Mouse (Mus musculus): ENCODE data around the gene Cyb5rl.

Gene Cyb5rl

DNA sequence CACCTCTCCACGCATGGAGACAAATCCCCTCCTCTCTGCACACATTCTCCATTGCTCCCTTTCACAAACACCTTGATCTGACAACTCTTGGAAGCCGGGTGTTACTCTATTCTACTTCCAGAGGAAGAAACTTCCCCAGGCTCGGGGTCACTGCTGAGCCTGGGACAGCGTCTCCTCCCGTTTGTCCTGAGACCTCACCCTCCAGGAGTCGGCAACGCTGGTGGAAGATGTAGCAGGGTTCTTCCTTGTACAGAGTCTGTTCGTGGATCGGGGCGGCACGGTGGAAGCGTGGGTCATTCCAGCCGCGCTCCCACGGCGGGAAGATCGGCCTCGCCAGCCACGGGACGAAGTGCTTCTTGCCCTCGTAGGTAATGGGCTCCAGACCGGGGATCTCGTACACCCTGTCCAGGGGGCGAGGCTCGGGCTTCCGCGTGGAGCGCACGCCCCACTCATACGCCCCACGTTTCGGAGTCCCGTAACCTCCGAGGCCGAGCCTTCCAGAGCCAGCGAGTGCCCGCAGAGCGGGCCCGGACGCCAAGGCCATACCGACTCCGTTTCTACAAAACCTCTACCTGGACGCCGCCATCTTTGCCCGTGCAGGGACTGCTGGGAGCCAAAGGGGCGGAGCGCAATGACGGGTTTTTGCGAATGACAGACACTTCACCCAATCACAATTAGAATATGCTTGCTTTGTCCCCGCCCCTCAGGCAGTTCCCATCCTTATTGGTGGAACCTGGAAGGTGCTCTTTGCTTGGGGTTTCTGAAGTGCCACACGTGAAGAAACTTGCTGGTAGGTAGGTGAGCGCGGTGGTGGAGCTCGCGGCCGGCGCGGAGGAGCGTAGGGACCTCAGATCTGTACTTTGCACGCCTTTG is at the start of gene Cyb5rl, which contains the start of gene Mrpl37:
Gene Cyb5rl, plus strand, starts transcription at position 737 of the 873 bp plus-strand sequence.
Gene Mrpl37, minus strand, starts transcription at position 617 of the 873 bp plus-strand sequence.
- peak; percentile 96 for DNase-seq

DNA sequence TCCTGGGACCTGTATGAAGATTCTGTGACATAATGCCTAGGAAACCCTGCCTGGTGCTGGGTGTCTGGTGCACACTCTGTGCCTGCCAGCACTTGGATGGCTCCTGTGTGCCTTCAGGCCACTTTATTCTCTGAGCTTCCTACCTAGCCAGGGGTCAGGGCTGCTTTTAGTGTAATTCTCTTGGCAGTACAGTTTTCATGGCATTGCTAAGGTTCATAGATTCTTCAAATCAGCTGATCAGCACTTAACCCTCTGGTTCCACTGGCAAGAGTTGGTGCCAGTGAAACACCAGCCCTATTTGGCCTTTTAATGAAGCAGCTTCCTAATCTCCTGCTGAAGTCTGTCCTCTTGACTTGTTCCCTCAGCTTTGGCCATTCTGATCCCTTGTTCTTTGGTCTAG is 49.5 kb upstream of the Cyb5rl start:
- no peak for DNase-seq

DNA sequence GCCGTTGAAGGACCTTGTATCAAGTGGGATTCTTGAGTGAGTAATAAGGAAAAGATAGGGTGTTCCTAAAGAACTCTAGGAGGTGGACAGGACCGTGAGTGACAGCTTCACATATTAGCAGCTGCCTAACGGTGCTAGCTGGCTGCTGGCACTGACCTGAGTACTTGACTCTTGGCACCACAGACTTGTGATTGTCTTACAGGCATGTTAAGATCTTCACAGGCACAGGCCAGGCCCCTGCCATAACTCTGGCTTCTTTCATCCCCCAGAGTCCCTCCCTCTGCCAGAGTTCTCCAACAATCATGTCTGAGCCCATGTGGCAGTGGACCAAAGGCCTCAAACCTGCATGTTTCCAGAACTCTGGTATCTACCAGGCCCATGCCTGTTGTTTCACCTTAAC is 48.3 kb upstream of the Cyb5rl start:
- no peak for DNase-seq

DNA sequence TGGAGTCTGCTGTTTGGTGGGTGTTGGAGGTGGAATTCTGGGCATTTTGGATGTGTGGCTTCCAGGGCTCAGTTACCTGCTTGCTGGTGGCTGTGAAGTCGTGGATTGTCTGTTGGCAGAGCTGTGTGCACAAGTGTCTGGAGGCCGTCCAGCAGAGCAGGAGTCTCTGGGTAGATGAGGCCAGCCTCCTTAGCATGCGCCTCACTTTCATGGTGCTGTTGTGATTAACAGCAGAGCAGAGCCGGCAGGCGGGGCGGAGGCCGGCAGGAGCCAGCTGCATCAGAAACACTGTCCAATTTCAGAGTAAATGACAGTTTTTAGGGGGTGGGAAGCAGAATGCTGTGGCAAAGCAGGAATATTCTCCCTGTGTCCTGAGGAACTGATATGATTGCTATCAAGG is 47.8 kb upstream of the Cyb5rl start:
- DNase-seq = no peak

DNA sequence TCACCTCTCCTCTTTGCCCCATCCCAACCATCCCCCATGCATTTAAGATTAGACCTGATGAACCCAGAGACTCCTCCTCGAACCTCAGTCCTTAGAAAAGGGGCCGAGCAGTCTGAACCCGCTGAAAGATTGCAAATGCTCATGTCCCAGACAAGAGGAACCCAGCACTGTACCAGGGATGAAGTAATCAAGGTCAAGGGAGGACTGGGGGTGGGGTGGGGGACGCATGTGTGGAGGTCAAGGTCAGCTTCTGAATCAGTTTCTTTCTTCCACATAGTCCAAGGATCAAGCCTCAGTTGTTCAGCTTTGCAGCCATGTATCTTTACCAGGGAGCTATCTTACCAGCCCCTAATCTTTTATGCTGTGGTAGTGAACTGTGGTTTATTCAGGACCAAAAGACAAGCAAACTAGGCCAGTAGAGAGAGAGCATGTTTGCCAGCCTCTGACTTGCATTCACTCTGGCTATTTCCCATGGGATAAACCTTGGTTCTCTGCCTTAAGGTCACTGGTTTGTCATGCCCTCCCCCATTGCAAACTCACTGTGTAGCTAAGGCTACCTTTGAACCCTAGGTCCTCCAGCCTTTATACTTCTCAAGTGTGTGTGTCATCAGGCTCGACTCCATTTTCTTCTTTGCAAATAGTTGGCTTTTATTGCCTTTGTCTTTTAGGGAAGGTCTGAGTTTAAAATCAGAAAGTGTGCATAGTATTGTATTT is 46.3 kb upstream of the Cyb5rl start:
- no peak for DNase-seq

DNA sequence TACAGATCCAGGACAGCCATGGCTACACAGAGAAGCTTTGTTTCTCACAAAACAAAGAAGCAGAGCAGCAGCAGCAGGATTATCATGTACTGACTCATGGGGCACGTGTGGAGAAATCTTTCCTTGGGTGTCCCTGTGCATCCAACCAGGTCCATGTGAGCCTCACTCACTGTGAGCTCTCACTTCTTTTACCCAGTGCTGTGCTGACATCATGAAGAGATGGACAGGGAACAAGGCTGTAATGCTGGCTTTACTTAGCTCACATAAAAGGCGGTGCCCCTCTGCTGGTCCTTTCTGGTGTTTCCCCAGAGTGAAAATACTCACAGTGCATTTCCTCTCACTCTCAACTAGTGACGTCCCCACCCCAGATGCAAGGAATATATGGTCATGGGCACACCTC is 45.3 kb upstream of the Cyb5rl start:
- no peak for DNase-seq

DNA sequence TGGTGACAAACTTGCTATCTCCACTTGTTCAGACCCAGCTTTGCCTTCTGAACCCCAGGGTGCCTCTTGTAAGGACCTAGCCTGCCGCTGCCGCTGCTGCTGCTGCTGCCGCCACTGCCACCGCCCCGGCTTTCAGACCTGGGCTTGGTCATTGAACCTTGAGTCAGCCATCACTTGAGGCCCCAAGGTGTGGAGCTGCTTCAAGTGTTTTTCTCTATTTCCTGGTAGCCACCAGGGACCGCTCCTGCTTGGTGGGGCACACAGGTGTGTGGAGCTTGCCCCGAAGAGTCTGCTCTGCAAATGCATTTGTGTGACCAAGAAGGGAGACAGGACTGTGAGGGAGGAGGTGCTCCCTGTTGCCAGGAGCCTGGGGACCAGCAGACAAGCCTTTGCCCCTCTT is 41.9 kb upstream of the Cyb5rl start:
- DNase-seq = no peak

DNA sequence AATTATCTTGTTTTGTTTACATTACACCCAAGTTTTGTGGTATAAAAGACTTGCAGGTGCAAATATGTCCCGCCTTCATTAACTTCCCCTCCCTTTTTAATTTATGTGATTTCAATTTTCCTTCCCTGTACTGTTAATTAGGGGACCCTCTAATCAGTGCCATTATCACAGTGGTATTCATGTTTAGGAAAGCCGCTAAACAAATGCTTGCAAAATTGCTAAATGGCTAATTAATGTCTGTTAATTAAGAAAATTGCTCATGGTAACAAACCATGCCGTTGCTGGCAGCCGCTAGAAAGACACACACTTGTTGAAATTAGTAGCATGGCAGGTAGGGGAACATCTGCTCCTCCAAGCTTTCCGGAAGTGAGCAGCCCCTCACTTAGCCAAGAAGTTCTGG is 41.4 kb upstream of the Cyb5rl start:
- no peak for DNase-seq

DNA sequence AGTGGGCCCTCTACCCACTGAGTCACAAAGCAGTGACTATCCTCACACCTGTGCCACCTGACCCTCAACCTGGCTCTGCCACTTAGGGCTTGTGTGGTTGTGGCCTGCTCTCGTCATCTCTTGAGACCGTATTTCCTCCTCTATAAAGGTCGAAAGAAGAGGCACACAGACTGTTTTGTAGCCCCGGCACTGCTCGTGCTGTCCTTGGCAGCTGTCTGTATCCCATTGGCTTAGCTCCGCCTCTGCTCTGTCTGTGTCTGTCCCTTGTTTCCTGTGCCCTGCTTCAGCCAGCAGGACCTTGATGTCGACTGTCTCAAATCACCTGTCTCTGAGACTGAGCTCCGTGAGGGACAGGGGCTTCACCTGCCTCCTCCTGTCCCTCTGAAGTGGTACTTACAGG is 40.3 kb upstream of the Cyb5rl start:
- no peak for DNase-seq

DNA sequence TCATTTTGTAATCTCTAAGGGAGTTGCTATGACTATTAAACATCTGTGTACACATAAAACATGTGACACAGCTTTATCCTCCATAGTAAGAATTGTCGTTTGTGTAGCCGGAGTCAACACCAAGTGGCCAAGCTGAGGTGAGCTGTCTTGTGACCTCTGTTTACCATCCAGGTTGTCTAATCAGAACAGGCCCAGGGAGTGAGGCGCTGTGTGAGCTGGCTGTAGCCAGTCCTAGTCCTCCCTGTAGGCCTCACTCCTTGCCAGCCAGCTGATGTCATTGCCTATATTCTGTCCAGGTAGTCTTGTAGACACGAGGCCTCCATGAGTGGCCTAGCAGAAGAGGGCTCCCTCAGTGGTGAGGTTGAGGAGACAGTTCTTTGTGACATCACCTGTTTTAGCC is 31.1 kb upstream of the Cyb5rl start:
- DNase-seq = no peak

DNA sequence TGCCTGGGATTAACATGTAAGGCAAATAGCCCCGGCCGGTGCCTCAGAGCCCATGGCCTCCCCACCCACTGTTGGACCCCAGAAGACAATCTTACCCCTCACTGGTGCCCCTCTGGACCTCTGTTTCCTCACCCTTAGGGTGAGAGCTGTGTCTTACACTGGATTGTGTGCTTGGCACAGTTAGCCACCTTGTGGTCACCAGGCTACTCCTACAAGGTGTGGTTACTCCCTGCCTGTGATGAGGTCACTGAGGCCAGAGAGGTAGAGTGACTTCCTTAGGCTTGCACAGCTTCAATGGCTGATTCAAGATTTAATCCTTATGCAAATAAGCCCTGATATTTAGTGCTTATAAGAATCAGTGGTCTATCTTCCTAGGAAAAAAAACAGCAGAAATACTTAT is 29.8 kb upstream of the Cyb5rl start:
- DNase-seq = no peak

DNA sequence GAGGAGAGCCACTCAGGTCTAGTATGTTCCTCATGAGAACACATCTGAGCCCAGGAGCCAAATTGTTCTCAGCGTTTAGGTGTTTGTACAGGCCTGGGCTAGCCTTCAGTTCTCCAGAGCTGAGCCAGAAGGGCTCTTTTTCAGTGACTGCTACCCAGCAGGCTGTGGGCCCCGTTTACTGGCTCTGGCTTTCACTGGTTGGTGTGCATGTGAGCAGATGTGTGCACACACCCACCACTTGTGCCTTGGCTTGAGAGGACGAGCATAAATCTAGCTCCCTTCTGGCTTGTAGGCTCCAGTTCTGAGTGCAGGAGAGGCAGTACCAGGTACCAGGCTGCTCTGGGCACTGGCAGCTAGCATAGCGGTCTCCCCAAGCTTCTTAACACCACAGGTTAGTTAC is 28.5 kb upstream of the Cyb5rl start:
- DNase-seq = no peak

DNA sequence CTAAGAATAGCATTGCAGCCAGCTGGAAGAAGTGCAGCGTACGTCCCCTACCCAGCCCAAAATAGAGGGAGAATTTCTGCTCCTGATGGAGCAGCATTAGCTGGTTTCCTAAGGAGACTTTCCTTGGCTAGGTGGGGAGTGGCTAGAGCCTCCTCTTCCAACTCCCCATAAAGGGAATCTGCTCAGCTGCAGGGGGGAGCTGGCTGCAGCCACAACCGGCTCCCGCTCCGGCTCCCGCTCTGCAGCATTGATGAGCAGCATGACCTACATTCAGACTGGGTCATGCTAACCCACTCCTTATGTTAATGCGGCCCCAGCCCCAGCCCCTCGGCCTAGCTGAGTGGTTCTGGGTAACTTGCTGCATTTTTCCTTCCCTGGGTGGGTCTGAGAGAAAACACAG is 27.5 kb upstream of the Cyb5rl start:
- DNase-seq = no peak

DNA sequence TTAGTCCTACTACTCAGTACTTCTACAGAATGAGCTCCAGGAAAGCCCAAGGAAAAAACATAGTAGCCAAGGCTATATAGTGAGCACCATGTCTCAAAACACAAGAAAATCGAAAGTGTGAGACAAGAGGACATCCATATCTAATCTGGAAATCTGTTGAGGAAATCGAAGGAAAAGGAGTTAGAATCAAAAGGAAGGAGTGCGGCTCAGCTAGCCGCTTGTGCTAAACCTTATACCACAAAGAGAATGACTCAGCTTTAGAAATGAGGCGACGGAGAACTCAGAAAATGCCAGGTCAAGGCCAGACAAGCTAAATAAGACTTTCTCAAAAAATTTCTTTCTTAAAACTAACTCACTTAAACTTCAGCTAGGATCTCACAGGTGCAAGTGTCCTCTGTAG is 24.5 kb upstream of the Cyb5rl start:
- no peak for DNase-seq

DNA sequence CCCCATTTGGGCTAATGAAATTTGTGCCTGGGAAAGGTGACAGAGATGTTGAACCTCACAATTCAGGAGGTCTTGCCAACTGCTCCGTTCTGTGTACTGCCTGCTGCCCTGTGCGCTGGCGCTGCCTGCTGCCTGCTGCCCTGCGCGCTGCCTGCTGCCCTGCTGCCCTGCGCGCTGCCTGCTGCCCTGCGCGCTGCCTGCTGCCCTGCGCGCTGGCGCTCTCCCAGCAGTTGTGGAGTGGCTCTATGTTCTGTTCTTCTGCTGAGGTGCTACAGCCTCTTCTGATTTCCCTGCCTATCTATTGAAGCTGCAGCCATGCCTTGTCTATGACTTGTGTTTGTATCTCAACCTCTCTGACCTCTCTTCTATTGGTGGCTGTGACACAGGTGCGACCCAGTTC is 21.6 kb upstream of the Cyb5rl start:
- no peak for DNase-seq

DNA sequence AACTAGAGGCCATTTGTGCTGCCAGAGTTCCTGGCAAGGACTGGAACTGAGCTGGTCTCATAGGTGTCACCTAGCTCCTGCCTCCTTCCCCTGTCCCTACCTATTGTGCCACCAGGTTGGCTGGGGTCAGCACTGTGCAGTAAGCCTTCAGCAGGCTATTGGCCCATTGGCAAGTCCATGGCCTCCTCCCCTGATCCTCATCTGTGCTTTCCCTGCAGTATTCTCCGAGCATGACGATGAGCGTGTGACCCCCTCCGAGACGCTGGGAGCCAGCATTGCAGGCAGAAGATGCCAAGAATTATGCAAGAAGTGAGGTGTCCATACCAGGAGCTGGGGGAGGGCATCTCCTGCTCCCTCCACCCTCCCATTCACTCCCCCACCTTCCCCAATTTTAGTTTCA is 19.0 kb upstream of the Cyb5rl start:
- no peak for DNase-seq

DNA sequence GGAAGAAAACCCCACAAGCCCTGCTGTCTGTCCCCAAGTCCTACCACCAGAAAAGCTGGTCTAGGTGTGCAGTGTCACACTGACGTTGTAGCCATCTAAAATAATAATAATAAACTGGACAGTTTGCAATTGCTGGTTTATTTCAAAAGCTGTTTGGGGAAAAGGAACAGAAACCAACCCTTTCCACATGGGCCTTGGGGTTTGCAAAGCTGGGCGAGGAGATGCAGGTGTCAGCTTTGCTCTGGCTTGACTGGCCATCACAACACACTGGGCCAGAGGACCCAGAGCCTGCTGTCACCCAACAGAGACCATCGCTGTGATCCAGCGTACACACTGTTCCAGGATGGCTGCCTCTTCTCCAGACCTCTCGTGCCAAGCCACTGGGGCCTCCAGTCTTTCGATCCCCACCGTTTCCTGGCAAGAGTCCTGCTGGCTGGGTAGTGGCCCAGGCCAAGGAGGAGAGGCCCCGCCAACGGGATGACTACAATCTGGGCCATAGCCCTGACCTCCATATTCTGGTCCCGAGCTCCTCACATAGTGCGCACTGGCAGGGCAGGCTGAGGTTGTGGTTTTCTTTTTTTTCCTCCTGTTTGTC is 18.1 kb upstream of the Cyb5rl start:
- no peak for DNase-seq

DNA sequence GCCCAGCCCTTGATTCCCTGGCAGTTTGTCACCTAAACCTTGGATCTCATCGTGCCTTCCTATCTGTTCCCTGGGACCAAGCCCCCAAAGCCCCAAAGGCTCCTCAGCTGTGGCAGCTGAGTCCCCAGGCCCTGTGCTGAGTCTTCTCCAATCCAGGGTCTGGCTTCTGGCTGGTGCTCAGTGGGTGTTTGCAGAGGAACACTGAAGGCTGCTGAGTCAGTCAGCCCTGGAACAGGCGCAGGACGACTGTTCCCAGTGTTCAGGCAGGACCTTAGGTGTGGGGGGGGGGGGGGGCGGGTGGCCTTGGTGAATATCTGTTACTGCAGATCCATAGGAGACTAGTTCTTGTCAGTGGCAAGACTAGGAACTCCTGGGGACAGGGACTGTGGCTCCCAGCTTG is 14.9 kb upstream of the Cyb5rl start:
- no peak for DNase-seq

DNA sequence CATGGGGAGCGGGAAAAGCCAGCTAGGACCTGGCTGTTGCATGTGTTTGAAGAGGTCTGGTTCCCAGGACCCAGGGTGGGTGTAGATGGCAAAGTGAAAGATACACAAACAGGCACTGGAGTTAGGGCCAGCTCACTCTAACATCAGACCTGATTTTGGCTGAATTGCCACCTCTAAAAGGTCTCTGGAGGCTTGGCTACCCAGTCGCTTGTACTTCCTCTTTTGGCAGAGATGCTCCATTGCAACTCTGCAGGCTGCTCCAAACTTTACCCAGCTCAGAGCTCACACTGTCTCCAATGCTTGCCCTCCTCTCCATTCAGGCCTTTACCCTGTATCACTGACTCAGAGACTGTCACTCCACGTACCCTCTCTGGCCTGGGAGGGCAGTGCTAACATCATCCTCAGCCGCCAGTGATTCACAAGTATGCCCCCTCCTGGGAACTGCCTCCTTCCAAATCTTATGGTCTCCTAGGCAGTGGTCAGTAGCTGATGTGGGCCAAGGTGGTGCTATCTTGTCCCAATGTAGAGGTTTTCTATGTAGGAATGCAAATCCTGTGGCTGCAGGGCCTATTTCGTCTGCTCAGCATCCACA is 13.7 kb upstream of the Cyb5rl start:
- no peak for DNase-seq

DNA sequence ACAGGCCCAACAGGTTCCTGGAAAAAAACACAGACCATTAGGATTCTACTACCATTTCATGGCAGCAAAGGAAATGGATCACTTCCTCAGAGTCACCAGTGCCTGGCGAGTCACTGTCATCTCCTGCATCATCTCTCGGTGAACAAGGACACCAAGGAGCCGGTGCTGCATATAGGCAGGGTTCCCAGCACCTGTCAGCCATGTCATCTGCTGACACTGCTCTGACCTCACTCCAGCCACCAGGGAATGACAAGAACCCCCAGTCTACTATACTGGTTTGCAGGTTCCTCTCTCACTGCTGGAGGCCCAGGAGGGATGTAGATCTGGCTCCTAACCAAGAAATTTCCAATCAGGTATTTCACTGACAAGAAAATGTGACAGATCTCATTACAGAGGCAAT is 10.7 kb upstream of the Cyb5rl start:
- DNase-seq = no peak

DNA sequence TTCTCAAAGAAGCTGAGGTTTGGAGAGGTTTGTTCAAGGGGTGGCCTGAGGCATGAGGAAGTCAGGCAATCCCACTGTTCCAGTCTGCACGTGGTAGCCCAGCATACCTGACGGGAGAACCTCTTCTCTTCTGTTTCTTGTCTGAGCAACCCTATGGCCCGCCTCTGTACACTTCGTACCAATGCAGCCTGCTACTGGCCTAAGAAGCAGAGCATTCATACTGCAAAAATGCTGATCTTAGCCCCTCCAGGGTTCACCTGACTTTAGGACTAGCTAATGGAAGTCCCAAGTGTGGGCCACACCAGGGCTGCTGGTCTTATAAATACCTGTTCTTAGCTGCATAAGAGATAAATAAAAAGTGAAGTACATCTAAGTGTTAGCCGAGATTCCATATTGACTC is 8.4 kb upstream of the Cyb5rl start:
- DNase-seq = no peak

DNA sequence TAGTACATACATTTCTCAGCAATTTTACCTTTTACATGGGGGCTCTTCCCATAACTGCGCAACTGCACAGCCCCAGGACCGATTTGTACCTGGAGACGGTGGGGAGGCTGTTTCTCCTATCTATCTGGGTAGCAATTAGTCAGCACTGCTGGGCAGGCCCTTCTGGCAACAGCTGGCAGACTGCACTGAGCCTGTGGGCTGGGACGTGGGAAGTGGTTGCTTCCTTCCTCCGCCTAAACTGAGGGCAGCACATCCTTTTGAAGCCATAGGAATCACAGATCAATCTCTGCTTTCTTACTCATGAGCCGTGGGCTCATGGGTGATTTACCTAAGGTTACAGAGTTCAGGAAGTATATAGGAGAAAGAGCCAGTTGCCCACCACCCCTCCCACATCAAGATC is 8.0 kb upstream of the Cyb5rl start:
- DNase-seq = no peak

DNA sequence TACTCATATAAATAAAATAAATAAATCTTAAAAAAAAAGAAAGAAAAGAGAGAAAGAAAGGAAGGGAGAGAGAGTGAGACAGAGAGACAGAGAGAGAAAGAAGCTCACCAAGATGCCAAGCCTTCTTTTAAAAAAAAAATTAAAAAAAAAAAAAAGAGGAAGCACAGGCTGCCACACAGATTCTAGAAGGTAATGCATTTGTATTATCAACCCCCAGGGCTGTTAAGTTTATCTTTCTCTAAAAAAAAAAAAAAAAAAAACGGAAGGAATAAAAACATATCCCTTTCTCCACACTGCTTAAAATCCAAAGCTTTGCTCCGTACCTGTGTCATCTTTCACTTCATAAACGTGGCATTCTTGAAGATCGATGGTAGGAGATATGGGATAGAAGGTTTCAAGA is 5.2 kb upstream of the Cyb5rl start:
- no peak for DNase-seq

DNA sequence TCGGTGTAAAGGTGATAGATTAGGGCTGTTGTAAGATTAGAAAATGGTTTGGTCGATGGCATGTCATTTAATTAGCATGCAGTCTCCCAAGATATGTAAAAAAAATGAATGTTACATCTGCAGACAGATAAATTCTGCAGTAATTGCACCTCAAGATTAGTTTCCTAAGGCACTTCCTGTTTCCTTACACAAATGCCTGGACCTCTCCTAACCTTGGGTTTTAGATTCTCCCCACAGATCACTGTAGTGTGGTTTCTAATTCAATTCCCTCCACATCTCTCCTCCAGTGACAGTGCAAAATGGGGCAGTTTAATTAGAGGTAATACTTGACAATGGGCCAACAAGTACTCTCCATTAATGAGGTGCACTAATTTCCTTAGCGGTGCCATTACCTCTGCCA is 3.6 kb upstream of the Cyb5rl start:
- DNase-seq = no peak
